In genomic region chr1:162037968-162038421, GRCm38 (mm10) we compare ENCODE assay signal across 8 mouse cellular contexts. TPM values are rescaled to one million over a fixed set of nuclear protein-coding genes. Genes with fewer than 3 reads are reported as not detected.
A peak's percentile ranks its signal among the peaks of the same experiment; 100 is the strongest.
DNase-seq lines count a peak whose midpoint lies in the region; ATAC-seq lines count a peak whose summit lies in the region.

No protein-coding gene starts in this region.

- H3K27me3 ChIP-seq in midbrain, embryonic 11.5 days (ENCODE audit: control insufficient read depth, insufficient read depth, low read length): no peaks in the 10 kb centered on the region
- H3K27me3 ChIP-seq in midbrain, embryonic 10.5 days (ENCODE audit: low read depth, poor library complexity, severe bottlenecking): no peaks in the 10 kb centered on the region
- no peaks in the 10 kb centered on the region for H3K27me3 ChIP-seq in forebrain, embryonic 11.5 days (ENCODE audit: control insufficient read depth, insufficient read depth, low read length)
- H3K27me3 ChIP-seq in heart, embryonic 12.5 days (replicated peaks): no peaks in the 10 kb centered on the region
- no peaks in the 10 kb centered on the region for H3K27me3 ChIP-seq in kidney, embryonic 16.5 days (ENCODE audit: insufficient read depth, low read length)
- no peaks in the 10 kb centered on the region for H3K27me3 ChIP-seq in liver, embryonic 12.5 days (replicated peaks)
- H3K27me3 ChIP-seq in neural tube, embryonic 15.5 days (replicated peaks): no peaks in the 10 kb centered on the region

- ATAC-seq in midbrain, embryonic 11.5 days (ENCODE audit: low FRiP score): peak; percentile 24; the same call in 1 of the 2 replicates
- ATAC-seq in forebrain, embryonic 11.5 days (replicated peaks; ENCODE audit: low FRiP score): peak; percentile 60; the same call in 1 of the 2 replicates
- ATAC-seq in heart, embryonic 12.5 days (ENCODE audit: insufficient number of reproducible peaks, low FRiP score): peak; percentile 70
- ATAC-seq in kidney, embryonic 16.5 days (ENCODE audit: low FRiP score, low TSS enrichment): peak; percentile 92
- ATAC-seq in liver, embryonic 12.5 days: no peak
- peak; percentile 76 for ATAC-seq in neural tube, embryonic 15.5 days (ENCODE audit: low FRiP score)
- no peak for ATAC-seq in inflammation-experienced regulatory T-cells, adult 6 months

- H3K4me2 ChIP-seq in midbrain, embryonic 11.5 days: no peak overlapping the region
- H3K4me2 ChIP-seq in forebrain, embryonic 11.5 days (ENCODE audit: low read depth, low read length, severe bottlenecking): no peak overlapping the region
- no peak overlapping the region for H3K4me2 ChIP-seq in heart, embryonic 12.5 days
- 0 out of 2 replicates have a peak overlapping the region, but pooled peaks have one; percentile 10 for H3K4me2 ChIP-seq in kidney, embryonic 16.5 days (replicated peaks; ENCODE audit: low read depth, low read length)
- H3K4me2 ChIP-seq in liver, embryonic 12.5 days: no peak overlapping the region
- H3K4me2 ChIP-seq in neural tube, embryonic 15.5 days: peak overlapping the region; percentile 36

- no peak overlapping the region for H3K27ac ChIP-seq in midbrain, embryonic 11.5 days (ENCODE audit: low read depth, low read length)
- no peak overlapping the region for H3K27ac ChIP-seq in midbrain, embryonic 10.5 days (replicated peaks)
- 0 out of 2 replicates have a peak overlapping the region, but pooled peaks have one; percentile 3 for H3K27ac ChIP-seq in forebrain, embryonic 11.5 days (ENCODE audit: low read depth, low read length)
- H3K27ac ChIP-seq in heart, embryonic 12.5 days (ENCODE audit: poor library complexity, severe bottlenecking): peak overlapping the region; percentile 92
- H3K27ac ChIP-seq in kidney, embryonic 16.5 days (ENCODE audit: low read length): peak overlapping the region; percentile 69
- peak overlapping the region; percentile 40; the same call in 1 of the 2 replicates for H3K27ac ChIP-seq in liver, embryonic 12.5 days
- H3K27ac ChIP-seq in neural tube, embryonic 15.5 days (replicated peaks): peak overlapping the region; percentile 68

- 0 out of 2 replicates have a peak, but pooled peaks cover 2% of the 10 kb centered on the region for H3K4me1 ChIP-seq in midbrain, embryonic 11.5 days (ENCODE audit: control insufficient read depth, insufficient read depth, low read length)
- no peaks in the 10 kb centered on the region for H3K4me1 ChIP-seq in midbrain, embryonic 10.5 days
- H3K4me1 ChIP-seq in forebrain, embryonic 11.5 days (replicated peaks; ENCODE audit: control insufficient read depth, insufficient read depth, low read length): no peaks in the 10 kb centered on the region
- H3K4me1 ChIP-seq in heart, embryonic 12.5 days (replicated peaks): peaks cover 46% of the 10 kb centered on the region
- H3K4me1 ChIP-seq in kidney, embryonic 16.5 days (ENCODE audit: insufficient read depth, low read length): peaks cover 35% of the 10 kb centered on the region
- H3K4me1 ChIP-seq in liver, embryonic 12.5 days: peaks cover 4% of the 10 kb centered on the region; the same call in 1 of the 2 replicates
- peaks cover 32% of the 10 kb centered on the region for H3K4me1 ChIP-seq in neural tube, embryonic 15.5 days

- no peak for DNase-seq in midbrain, embryonic 11.5 days (ENCODE audit: low spot score, missing footprints)
- no peak for DNase-seq in midbrain, embryonic 10.5 days (ENCODE audit: low spot score)
- no peak for DNase-seq in forebrain, embryonic 11.5 days (ENCODE audit: low spot score)

- H3K9ac ChIP-seq in midbrain, embryonic 11.5 days (ENCODE audit: low read length): no peak overlapping the region
- H3K9ac ChIP-seq in forebrain, embryonic 11.5 days (ENCODE audit: low read length): no peak overlapping the region
- no peak overlapping the region for H3K9ac ChIP-seq in heart, embryonic 12.5 days
- H3K9ac ChIP-seq in kidney, embryonic 16.5 days (replicated peaks; ENCODE audit: low read length): no peak overlapping the region
- H3K9ac ChIP-seq in liver, embryonic 12.5 days: no peak overlapping the region
- H3K9ac ChIP-seq in neural tube, embryonic 15.5 days (replicated peaks): no peak overlapping the region

- no peak overlapping the region for H3K4me3 ChIP-seq in midbrain, embryonic 11.5 days (ENCODE audit: low read depth, low read length)
- H3K4me3 ChIP-seq in midbrain, embryonic 10.5 days: no peak overlapping the region
- no peak overlapping the region for H3K4me3 ChIP-seq in forebrain, embryonic 11.5 days (ENCODE audit: low read depth, low read length)
- no peak overlapping the region for H3K4me3 ChIP-seq in heart, embryonic 12.5 days
- no peak overlapping the region for H3K4me3 ChIP-seq in kidney, embryonic 16.5 days (ENCODE audit: low read length)
- no peak overlapping the region for H3K4me3 ChIP-seq in liver, embryonic 12.5 days
- no peak overlapping the region for H3K4me3 ChIP-seq in neural tube, embryonic 15.5 days (replicated peaks)

- no peaks in the 10 kb centered on the region for H3K36me3 ChIP-seq in midbrain, embryonic 11.5 days (ENCODE audit: control insufficient read depth, insufficient read depth, low read length)
- no peaks in the 10 kb centered on the region for H3K36me3 ChIP-seq in midbrain, embryonic 10.5 days
- no peaks in the 10 kb centered on the region for H3K36me3 ChIP-seq in forebrain, embryonic 11.5 days (ENCODE audit: control insufficient read depth, insufficient read depth, low read length)
- no peaks in the 10 kb centered on the region for H3K36me3 ChIP-seq in heart, embryonic 12.5 days
- no peaks in the 10 kb centered on the region for H3K36me3 ChIP-seq in kidney, embryonic 16.5 days (ENCODE audit: insufficient read depth, low read length)
- H3K36me3 ChIP-seq in liver, embryonic 12.5 days: no peaks in the 10 kb centered on the region
- H3K36me3 ChIP-seq in neural tube, embryonic 15.5 days: no peaks in the 10 kb centered on the region

- WGBS in midbrain, embryonic 11.5 days: 74% methylated on average over 10 of the region's 10 CpGs
- WGBS in midbrain, embryonic 10.5 days: 80% methylated on average over 10 of the region's 10 CpGs
- 65% methylated on average over 10 of the region's 10 CpGs for WGBS in forebrain, embryonic 11.5 days
- 61% methylated on average over 10 of the region's 10 CpGs for whole genome bisulfite sequencing in heart, embryonic 12.5 days
- 47% methylated on average over 10 of the region's 10 CpGs for WGBS in kidney, embryonic 16.5 days
- 69% methylated on average over 10 of the region's 10 CpGs for WGBS in liver, embryonic 12.5 days (ENCODE audit: insufficient replicate concordance)
- 18% methylated on average over 10 of the region's 10 CpGs for WGBS in neural tube, embryonic 15.5 days

- no peaks in the 10 kb centered on the region for H3K9me3 ChIP-seq in midbrain, embryonic 11.5 days (ENCODE audit: control insufficient read depth, low read length)
- no peaks in the 10 kb centered on the region for H3K9me3 ChIP-seq in midbrain, embryonic 10.5 days (replicated peaks)
- no peaks in the 10 kb centered on the region for H3K9me3 ChIP-seq in forebrain, embryonic 11.5 days (ENCODE audit: control insufficient read depth, low read length)
- H3K9me3 ChIP-seq in heart, embryonic 12.5 days (replicated peaks): no peaks in the 10 kb centered on the region
- no peaks in the 10 kb centered on the region for H3K9me3 ChIP-seq in kidney, embryonic 16.5 days (ENCODE audit: low read length)
- H3K9me3 ChIP-seq in liver, embryonic 12.5 days (replicated peaks): no peaks in the 10 kb centered on the region
- no peaks in the 10 kb centered on the region for H3K9me3 ChIP-seq in neural tube, embryonic 15.5 days (replicated peaks)

RNA-seq across cellular contexts. Expression of gene 4930558K02Rik, which starts 58.6 kb away (rescaled TPM):
- not detected in 2 replicates for polyA plus RNA-seq in midbrain, embryonic 11.5 days (2014; fragmentation: Nextera tagmentation; extraction: Ambion mirVana)
- 0.14 TPM in 1 of 2 replicates, not detected in the other for polyA plus RNA-seq in midbrain, embryonic 10.5 days (2016; fragmentation: Nextera tagmentation; extraction: Ambion mirVana)
- polyA plus RNA-seq in forebrain, embryonic 11.5 days (2014; fragmentation: Nextera tagmentation; extraction: Ambion mirVana): not detected in 2 replicates
- not detected in 2 replicates for polyA plus RNA-seq in heart, embryonic 12.5 days (2016; fragmentation: Nextera tagmentation; extraction: Ambion mirVana)
- polyA plus RNA-seq in kidney, embryonic 16.5 days (2015; fragmentation: Nextera tagmentation; extraction: Ambion mirVana): not detected in 2 replicates
- not detected in 2 replicates for polyA plus RNA-seq in liver, embryonic 12.5 days (2016; fragmentation: Nextera tagmentation; extraction: Ambion mirVana)
- polyA plus RNA-seq in neural tube, embryonic 15.5 days (2015; fragmentation: Nextera tagmentation; extraction: Ambion mirVana): 0.20 and 0.24 TPM in 2 replicates
- not detected for polyA plus RNA-seq in inflammation-experienced regulatory T-cells, adult 6 months (2017; shearing (Covaris generic))

Comparison
In these comparisons a context has a peak if more than half of its experiments do, and no peak if none do; other contexts are left out.
1. ATAC-seq: peak in midbrain, embryonic 11.5 days (single experiment), forebrain, embryonic 11.5 days (single experiment), heart, embryonic 12.5 days (single experiment), kidney, embryonic 16.5 days (single experiment) and neural tube, embryonic 15.5 days (single experiment); none in liver, embryonic 12.5 days (single experiment) and inflammation-experienced regulatory T-cells, adult 6 months (single experiment).
2. H3K27ac ChIP-seq: peak in forebrain, embryonic 11.5 days (single experiment), heart, embryonic 12.5 days (single experiment), kidney, embryonic 16.5 days (single experiment), liver, embryonic 12.5 days (single experiment) and neural tube, embryonic 15.5 days (single experiment); none in midbrain, embryonic 11.5 days (single experiment) and midbrain, embryonic 10.5 days (single experiment).
3. H3K4me2 ChIP-seq: peak in kidney, embryonic 16.5 days (single experiment) and neural tube, embryonic 15.5 days (single experiment); none in midbrain, embryonic 11.5 days (single experiment), forebrain, embryonic 11.5 days (single experiment), heart, embryonic 12.5 days (single experiment) and liver, embryonic 12.5 days (single experiment).